Mouse (Mus musculus) liver, adult 2 months (tissue): ENCODE results near the gene Ift122. TPM values are rescaled to one million over a fixed set of nuclear protein-coding genes. Genes with fewer than 3 reads are reported as not detected.
"Not testable (repeated sequence)": the region's sequence is repeated elsewhere in the genome, so short reads cannot be mapped to it uniquely, and the experiment has no call there.

Source experiments
- DNase-seq: peaks from one replicate; pipeline ENCODE4 v3.0.0-alpha.2; 2011; ENCODE audit warnings: low read depth, low spot score; ENCODE audit errors: extremely low read depth
- H3K27ac ChIP-seq: fragments of 200-500 bp; replicated peaks from 2 replicates; pipeline ENCODE4 v1.5.1; 2012; ENCODE audit warnings: low read depth, mild to moderate bottlenecking, control low read depth, inconsistent platforms, low read length; ENCODE audit not compliant: insufficient read depth
- H3K27me3 ChIP-seq: fragments of 200-500 bp; 2 replicates; pipeline ENCODE4 v1.6.1; 2012; ENCODE audit warnings: mild to moderate bottlenecking, moderate library complexity, low read length, inconsistent platforms; ENCODE audit not compliant: control insufficient read depth, insufficient read depth
- H3K36me3 ChIP-seq: fragments of 200-500 bp; 2 replicates; pipeline ENCODE4 v1.6.1; 2012; ENCODE audit warnings: low read length, inconsistent platforms; ENCODE audit not compliant: control insufficient read depth, insufficient read depth
- H3K4me1 ChIP-seq: fragments of 200-500 bp; 2 replicates; pipeline ENCODE4 v1.6.1; 2011; ENCODE audit warnings: low read length; ENCODE audit not compliant: control insufficient read depth, insufficient read depth
- H3K4me3 ChIP-seq: fragments of 200-500 bp; 2 replicates; pipeline ENCODE4 v1.5.1; 2011; ENCODE audit warnings: low read depth, mild to moderate bottlenecking, control low read depth, low read length, moderate library complexity; ENCODE audit not compliant: insufficient read depth
- H3K79me2 ChIP-seq: fragments of 200-500 bp; 2 replicates; pipeline ENCODE4 v1.6.1; 2012; ENCODE audit warnings: inconsistent platforms, mild to moderate bottlenecking, low read length, moderate library complexity; ENCODE audit not compliant: control insufficient read depth, insufficient read depth
- H3K9ac ChIP-seq: fragments of 200-500 bp; 2 replicates; pipeline ENCODE4 v1.6.1; 2012; ENCODE audit warnings: low read depth, mild to moderate bottlenecking, control low read depth, inconsistent platforms, low read length
- CTCF ChIP-seq: fragments of 200-500 bp; IDR thresholded peaks from 2 replicates; pipeline ENCODE4 v1.5.1; 2011; ENCODE audit warnings: low read depth, low read length, control low read depth
- POLR2A ChIP-seq: fragments of 200-500 bp; IDR thresholded peaks from 2 replicates; pipeline ENCODE4 v1.6.1; 2011; ENCODE audit warnings: low read length, control low read depth; ENCODE audit not compliant: insufficient read depth; ENCODE audit errors: extremely low read depth
- WGBS: fragments of 180-500 bp; shearing (Covaris S2); methylation state at CpG from one replicate; pipeline ENCODE4 v1.1.7; 2018; 5-methylcytosine and 5-hydroxymethylcytosine counted together
- polyA plus RNA-seq: library from polyadenylated mRNA; depleted of rRNA; stranded (reverse); fragments of >200 nt; gene quantifications from 2 replicates; pipeline ENCODE4 v1.2.3, GENCODE M21; 2012
- total RNA-seq: library from RNA; depleted of rRNA; stranded (reverse); fragments of >200 nt; gene quantifications from 2 replicates; pipeline ENCODE4 v1.2.3, GENCODE M21; 2014

Gene Ift122
- total and polyA plus RNA-seq, 2 experiments: 2.0 to 3.0 TPM

GRCm38 (mm10) chr6:115860027-115860556 lies 6.8 kb downstream of the Ift122 start:
- Histone ChIP-seq H3K4me3 (no peak overlapping the region), H3K27me3 (no peaks in the 10 kb centered on the region), H3K79me2 (no peaks in the 10 kb centered on the region), H3K36me3 (no peaks in the 10 kb centered on the region), H3K27ac (0 out of 2 replicates have a peak overlapping the region, but pooled peaks have one; percentile 15), H3K9ac (no peak overlapping the region), H3K4me1 (peaks cover 9% of the 10 kb centered on the region; the same call in 1 of the 2 replicates)
- no peak for DNase-seq
- TF ChIP-seq POLR2A: no peak
- no peak for TF ChIP-seq CTCF
- WGBS: 61% methylated on average over 7 of the region's 7 CpGs

GRCm38 (mm10) chr6:115863340-115863841 lies 10.1 kb downstream of the Ift122 start:
- WGBS: 53% methylated on average over 7 of the region's 7 CpGs
- TF ChIP-seq CTCF (no peak), POLR2A (no peak)
- Histone ChIP-seq H3K4me1 (peaks cover 12% of the 10 kb centered on the region; the same call in 1 of the 2 replicates), H3K27ac (peak overlapping the region; percentile 16; the same call in 1 of the 2 replicates), H3K4me3 (no peak overlapping the region), H3K27me3 (no peaks in the 10 kb centered on the region), H3K9ac (no peak overlapping the region), H3K36me3 (no peaks in the 10 kb centered on the region), H3K79me2 (no peaks in the 10 kb centered on the region)
- no peak for DNase-seq

GRCm38 (mm10) chr6:115865246-115865645 lies 12.0 kb downstream of the Ift122 start:
- Histone ChIP-seq H3K9ac (no peak overlapping the region), H3K36me3 (no peaks in the 10 kb centered on the region), H3K4me3 (no peak overlapping the region), H3K4me1 (peaks cover 7% of the 10 kb centered on the region; the same call in 1 of the 2 replicates), H3K27me3 (no peaks in the 10 kb centered on the region), H3K27ac (no peak overlapping the region), H3K79me2 (no peaks in the 10 kb centered on the region)
- WGBS: 47% methylated on average over 4 of the region's 4 CpGs
- no peak for TF ChIP-seq POLR2A
- TF ChIP-seq CTCF: no peak
- DNase-seq: peak; percentile 68

GRCm38 (mm10) chr6:115867157-115867556 lies 13.9 kb downstream of the Ift122 start:
- WGBS: no CpG with 5 or more reads among the region's 3 CpGs
- not testable (repeated sequence) for H3K79me2 ChIP-seq, H3K27me3 ChIP-seq

GRCm38 (mm10) chr6:115871318-115871717 lies 18.0 kb downstream of the Ift122 start:
- H3K27ac ChIP-seq, DNase-seq, H3K9ac ChIP-seq, H3K4me3 ChIP-seq, H3K27me3 ChIP-seq, H3K4me1 ChIP-seq, H3K79me2 ChIP-seq, H3K36me3 ChIP-seq: not testable (repeated sequence)
- no CpG with 5 or more reads among the region's 3 CpGs for WGBS

More at GRCm38 (mm10) chr6:115867157-115867556, 13.9 kb downstream of the Ift122 start:
- not testable (repeated sequence) for H3K36me3 ChIP-seq, DNase-seq, H3K27ac ChIP-seq, H3K9ac ChIP-seq, H3K4me3 ChIP-seq, H3K4me1 ChIP-seq

GRCm38 (mm10) chr6:115877239-115877638 lies 24.0 kb downstream of the Ift122 start:
- 87% methylated on average over 2 of the region's 2 CpGs for WGBS
- H3K4me1 ChIP-seq: peaks cover 6% of the 10 kb centered on the region; the same call in 1 of the 2 replicates
- H3K27ac ChIP-seq: no peak overlapping the region
- no peak overlapping the region for H3K9ac ChIP-seq
- peaks cover 1% of the 10 kb centered on the region; the same call in 1 of the 2 replicates for H3K36me3 ChIP-seq
- TF ChIP-seq CTCF (no peak), POLR2A (no peak)
- DNase-seq: no peak
- no peaks in the 10 kb centered on the region for H3K27me3 ChIP-seq
- H3K79me2 ChIP-seq: no peaks in the 10 kb centered on the region
- H3K4me3 ChIP-seq: no peak overlapping the region
